Mouse (Mus musculus) cortical plate, adult 2 months (tissue): ENCODE measurements around the gene Srek1.

Experiments
- CTCF ChIP-seq: fragments of 200-500 bp; IDR thresholded peaks from 2 replicates; pipeline ENCODE4 v1.5.1; 2011; ENCODE audit warnings: mild to moderate bottlenecking, control low read depth, low read length; ENCODE audit not compliant: insufficient read depth; ENCODE audit errors: extremely low read depth
- POLR2A ChIP-seq: fragments of 200-500 bp; IDR thresholded peaks from 2 replicates; pipeline ENCODE4 v1.6.1; 2011; ENCODE audit warnings: mild to moderate bottlenecking, low read length, control low read depth; ENCODE audit not compliant: insufficient read depth; ENCODE audit errors: extremely low read depth

- peak; percentile 63 for TF ChIP-seq CTCF
- TF ChIP-seq POLR2A: no peak
These were observed 78.2 kb downstream of the Srek1 start for GRCm38 (mm10) chr13:103696164-103696563.
